Mouse (Mus musculus): Measurements from ENCODE around the gene Tnfrsf19.

Tnfrsf19 gene

DNA sequence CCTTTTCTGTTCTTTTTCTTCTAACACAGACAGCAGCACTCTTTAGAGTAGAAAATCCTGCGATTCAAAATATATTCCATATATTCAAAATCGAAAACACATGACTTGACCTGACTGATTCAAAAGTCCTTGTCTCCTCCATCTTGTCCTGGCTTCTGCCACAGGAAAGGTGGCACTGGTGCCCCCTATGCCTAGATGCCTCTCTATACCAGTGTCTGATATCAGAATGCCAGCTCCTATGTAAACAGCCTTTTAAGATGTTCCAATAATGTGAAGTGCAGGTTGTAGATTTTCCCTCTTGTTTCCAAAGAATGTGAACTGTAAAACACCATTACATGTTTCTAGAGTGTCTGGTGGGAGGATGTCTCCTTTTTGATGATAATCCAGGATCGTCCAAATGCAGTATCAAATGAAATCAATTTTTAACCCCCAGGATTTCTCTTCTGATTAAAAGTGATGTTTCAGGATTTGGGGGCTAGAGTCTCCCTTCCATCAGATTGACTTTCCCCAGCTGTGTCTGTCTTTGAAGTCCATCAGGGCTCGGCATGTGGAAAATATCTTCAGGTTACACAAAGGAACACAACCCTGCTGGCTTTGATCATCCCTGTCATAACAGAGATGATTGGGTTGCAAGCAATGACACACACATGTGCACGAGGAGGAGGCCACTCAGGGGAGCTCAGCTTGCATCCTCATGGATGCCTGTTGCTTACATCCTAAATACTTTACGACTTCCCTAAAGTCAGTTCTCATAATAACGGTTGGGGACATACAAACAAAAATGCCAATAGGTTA, 82.1 kb downstream of the Tnfrsf19 start:
- DNase-seq (ENCODE audit: low spot score), result no peak

DNA sequence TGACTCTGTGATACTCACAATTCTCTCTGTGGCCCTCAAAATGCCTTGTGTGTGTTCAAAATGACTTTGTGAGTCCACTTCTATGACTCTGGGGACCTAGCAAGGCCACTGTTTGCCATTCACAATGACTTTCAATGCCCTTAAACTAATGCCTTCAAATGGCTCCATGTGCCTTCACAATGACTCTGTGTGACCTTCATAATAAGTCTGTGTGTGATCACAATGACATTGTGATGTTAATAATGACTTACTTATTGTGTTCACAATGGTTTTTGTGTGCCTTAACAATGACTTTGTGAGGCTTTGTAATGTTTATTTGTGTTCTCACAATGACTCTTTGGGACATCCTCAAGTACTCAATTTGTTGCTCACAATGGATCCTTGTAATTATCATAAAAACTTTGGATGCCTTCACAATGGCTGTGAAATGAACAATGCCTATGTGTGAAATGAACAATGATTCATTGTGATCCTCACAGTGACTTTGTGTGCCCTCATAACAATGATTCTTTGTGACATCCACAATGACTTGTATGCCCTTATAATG, 88.6 kb downstream of the Tnfrsf19 start:
- no peak for DNase-seq (ENCODE audit: low spot score)

DNA sequence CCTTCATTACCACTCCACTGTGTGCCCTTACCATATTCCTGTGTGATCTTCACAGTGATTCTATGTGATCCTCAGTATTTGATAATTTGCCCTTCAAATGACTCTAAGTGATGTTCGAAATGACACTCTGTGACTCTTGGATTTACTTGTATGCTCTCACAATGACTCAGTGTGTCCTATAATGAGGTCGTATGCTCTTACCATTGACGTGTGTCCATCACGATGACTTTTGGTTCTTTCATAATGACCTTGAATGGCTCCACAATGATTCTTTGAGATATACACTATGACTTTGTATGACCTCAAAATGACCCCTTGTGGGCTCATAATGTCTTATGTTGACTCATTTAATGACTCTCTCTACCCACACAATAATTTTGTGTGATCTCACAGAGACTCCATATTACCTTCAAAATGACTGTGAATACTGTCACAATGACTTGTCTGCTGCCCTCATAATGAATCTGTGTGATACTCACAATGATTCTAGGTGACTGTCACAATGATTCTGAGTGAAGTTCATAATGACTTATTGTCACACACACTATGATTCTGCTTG, 108.7 kb downstream of the Tnfrsf19 start:
- DNase-seq (ENCODE audit: low spot score), result no peak

DNA sequence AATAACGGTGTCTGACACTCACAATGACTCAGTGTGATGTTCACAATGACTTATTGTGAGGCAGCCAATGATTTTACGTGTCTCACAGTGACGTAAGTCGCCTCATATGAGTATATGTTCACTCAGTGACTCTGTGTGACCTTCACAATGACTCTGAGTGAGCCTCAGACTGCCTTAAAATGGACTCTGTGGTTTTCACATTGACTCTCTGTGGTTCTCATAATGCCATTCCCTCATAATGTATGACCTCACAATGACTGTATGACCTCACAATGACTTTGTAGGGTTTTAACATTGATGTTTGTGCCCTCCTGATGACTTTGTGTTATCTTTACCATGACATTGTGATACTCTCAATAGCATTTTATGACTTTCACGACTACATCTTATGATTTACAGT, 110.6 kb downstream of the Tnfrsf19 start:
- DNase-seq (ENCODE audit: low spot score), result no peak

DNA sequence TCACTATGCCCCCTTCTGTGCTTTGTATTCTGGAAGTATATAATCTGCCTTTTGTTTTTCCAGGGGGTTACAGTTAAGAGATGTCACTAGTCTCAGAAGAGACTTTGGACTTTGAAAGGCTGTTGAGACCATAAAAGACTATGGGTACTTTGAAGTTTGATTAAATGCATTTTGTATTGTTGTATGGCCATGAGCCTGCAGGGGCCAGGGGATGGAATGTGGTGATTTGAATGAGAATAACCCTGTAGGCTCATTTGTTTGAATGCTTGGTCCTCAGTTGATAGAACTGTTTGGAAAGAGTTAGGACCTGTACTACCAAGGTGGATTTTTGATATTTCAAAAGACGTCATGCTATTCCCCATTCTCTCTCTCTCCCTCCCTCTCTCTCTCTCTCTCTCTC, 120.3 kb downstream of the Tnfrsf19 start:
- no peak for DNase-seq (ENCODE audit: low spot score)

DNA sequence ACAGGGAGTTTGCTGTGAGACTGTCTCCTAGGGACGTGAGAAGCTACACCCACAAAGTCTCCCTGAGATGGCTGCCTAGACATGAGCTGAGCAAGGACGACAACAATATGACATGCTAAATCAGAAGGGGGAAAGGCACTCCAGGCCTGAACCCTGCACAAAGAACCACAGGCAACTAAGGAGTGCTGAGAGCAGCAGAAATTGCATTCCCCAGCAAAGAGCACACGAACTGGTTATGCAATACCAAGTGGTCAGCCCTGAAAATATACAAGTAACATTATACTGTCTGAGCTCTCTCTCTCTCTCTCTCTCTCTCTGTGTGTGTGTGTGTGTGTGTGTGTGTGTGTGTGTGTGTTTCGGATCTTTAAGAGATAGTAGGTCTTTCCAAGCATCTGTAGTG, 129.6 kb downstream of the Tnfrsf19 start:
- no peak for DNase-seq (ENCODE audit: low spot score)
